Mouse (Mus musculus) spleen, postnatal 36 days (tissue): Measurements from ENCODE around the gene Sh3rf3.
"Not testable (repeated sequence)": the region's sequence is repeated elsewhere in the genome, so short reads cannot be mapped to it uniquely, and the experiment has no call there.

Source experiments
- DNase-seq, 2 experiments: peaks; one replicate each; pipeline ENCODE4 v3.0.0; 2022; ENCODE audit warnings: low spot score in 2 of 2, mixed read lengths in 1 of 2

Sh3rf3 gene

GRCm38 (mm10) chr10:58981674-58982329 lies 168.6 kb downstream of the Sh3rf3 start:
- no peak for DNase-seq

- DNase-seq = no peak
Measured at GRCm38 (mm10) chr10:58982546-58983154, 169.5 kb downstream of the Sh3rf3 start.

- DNase-seq = no peak
Measured at GRCm38 (mm10) chr10:58991611-58992010, 178.5 kb downstream of the Sh3rf3 start.

GRCm38 (mm10) chr10:58994726-58995125 lies 181.6 kb downstream of the Sh3rf3 start:
- DNase-seq = no peak

- no peak for DNase-seq
Measured at GRCm38 (mm10) chr10:58995132-58995531, 182.0 kb downstream of the Sh3rf3 start.

GRCm38 (mm10) chr10:59002361-59002760 lies 189.2 kb downstream of the Sh3rf3 start:
- no peak for DNase-seq

- DNase-seq = no peak
Measured at GRCm38 (mm10) chr10:59011415-59011814, 198.3 kb downstream of the Sh3rf3 start.

- no peak for DNase-seq
Measured at GRCm38 (mm10) chr10:59013618-59014017, 200.5 kb downstream of the Sh3rf3 start.

- no peak for DNase-seq
Measured at GRCm38 (mm10) chr10:59019302-59019973, 206.3 kb downstream of the Sh3rf3 start.

GRCm38 (mm10) chr10:59050434-59050833 lies 237.3 kb downstream of the Sh3rf3 start:
- no peak for DNase-seq

GRCm38 (mm10) chr10:59056294-59056693 lies 243.1 kb downstream of the Sh3rf3 start:
- no peak for DNase-seq

- no peak for DNase-seq
Measured at GRCm38 (mm10) chr10:59066804-59067203, 253.6 kb downstream of the Sh3rf3 start.

- DNase-seq = no peak
Measured at GRCm38 (mm10) chr10:59072827-59073226, 259.7 kb downstream of the Sh3rf3 start.

- DNase-seq = no peak
Measured at GRCm38 (mm10) chr10:59076681-59077080, 263.5 kb downstream of the Sh3rf3 start.

GRCm38 (mm10) chr10:59077909-59078308 lies 264.8 kb downstream of the Sh3rf3 start:
- DNase-seq = no peak

- DNase-seq = no peak
Measured at GRCm38 (mm10) chr10:59085604-59086003, 272.4 kb downstream of the Sh3rf3 start.

- DNase-seq = no peak
Measured at GRCm38 (mm10) chr10:59086578-59086977, 273.4 kb downstream of the Sh3rf3 start.

GRCm38 (mm10) chr10:59089861-59090621 lies 276.9 kb downstream of the Sh3rf3 start:
- DNase-seq = no peak

GRCm38 (mm10) chr10:59090622-59090971 lies 277.4 kb downstream of the Sh3rf3 start:
- DNase-seq = no peak

GRCm38 (mm10) chr10:59091556-59091955 lies 278.4 kb downstream of the Sh3rf3 start:
- no peak for DNase-seq

GRCm38 (mm10) chr10:59091988-59092387 lies 278.8 kb downstream of the Sh3rf3 start:
- DNase-seq = no peak

- DNase-seq = not testable (repeated sequence)
Measured at GRCm38 (mm10) chr10:59103076-59103475, 289.9 kb downstream of the Sh3rf3 start.
